Comparison of ENCODE assay signal across 34 mouse cellular contexts in the genomic region with DNA sequence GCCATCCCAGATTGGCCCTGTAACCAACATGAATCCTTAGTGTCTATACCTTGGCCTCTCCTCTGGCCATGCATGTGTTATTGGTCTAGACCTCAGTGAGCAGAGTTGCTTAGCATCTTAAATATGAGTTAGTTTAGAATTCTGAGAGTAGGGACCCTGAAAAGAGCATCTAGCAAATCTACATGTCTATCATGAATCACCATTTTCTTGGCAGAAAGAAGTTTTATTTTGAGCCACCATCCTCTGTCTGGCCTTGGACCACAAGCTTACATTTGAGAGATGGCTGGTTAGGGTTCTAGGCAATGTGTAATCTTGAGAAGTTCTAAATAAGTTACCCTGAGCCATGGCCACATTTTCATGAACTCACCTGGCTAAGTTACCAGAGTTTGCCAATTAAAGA.
"Had no signal": no experiment of that assay in that cellular context is flagged by ENCODE, and none has a peak within 500 bp of the region (broad histone marks: within the 10 kb centered on the region; RNA-seq: fewer than 3 reads in every experiment).

No protein-coding gene starts in this region.

- H3K27ac ChIP-seq: heart, embryonic 13.5 days; heart, embryonic 15.5 days; hindbrain, embryonic 10.5 days; hindbrain, embryonic 12.5 days; hindbrain, embryonic 13.5 days; hindbrain, embryonic 14.5 days; hindbrain, embryonic 15.5 days; hindbrain, postnatal 0 days; intestine, embryonic 15.5 days; kidney, embryonic 15.5 days; kidney, postnatal 0 days; layer of hippocampus, adult 2 months had no signal

- DNase-seq: heart, postnatal 10 days; heart, postnatal 14 days; heart, postnatal 36 days; heart, postnatal 4 days; kidney, adult 11 months; kidney, adult 18-20 months; kidney, adult 2 months; kidney, adult 8-10 months; kidney, adult 9 months; kidney, postnatal 10 days; kidney, postnatal 14 days; kidney, postnatal 25 days; kidney, postnatal 4 days; layer of hippocampus, adult 9-11 months; layer of hippocampus, postnatal 36 days had no signal

- H3K4me3 ChIP-seq: heart, embryonic 12.5 days; heart, embryonic 13.5 days; heart, embryonic 15.5 days; hindbrain, embryonic 10.5 days; hindbrain, embryonic 12.5 days; hindbrain, embryonic 13.5 days; hindbrain, embryonic 15.5 days; intestine, embryonic 15.5 days; kidney, embryonic 15.5 days; layer of hippocampus, adult 2 months; left cerebral cortex, adult 2 months had no signal

- H3K36me3 ChIP-seq: hindbrain, embryonic 10.5 days; hindbrain, embryonic 12.5 days; hindbrain, embryonic 13.5 days; hindbrain, embryonic 15.5 days; intestine, embryonic 15.5 days; kidney, embryonic 15.5 days had no signal

- H3K27me3 ChIP-seq: heart, embryonic 12.5 days; heart, embryonic 13.5 days; heart, embryonic 15.5 days; hindbrain, embryonic 12.5 days; hindbrain, embryonic 13.5 days; hindbrain, embryonic 15.5 days; intestine, embryonic 15.5 days; kidney, embryonic 15.5 days had no signal

- H3K4me1 ChIP-seq: heart, embryonic 13.5 days; heart, embryonic 15.5 days; hindbrain, embryonic 10.5 days; hindbrain, embryonic 12.5 days; hindbrain, embryonic 13.5 days; hindbrain, embryonic 15.5 days; intestine, embryonic 15.5 days; kidney, embryonic 15.5 days had no signal

- H3K9me3 ChIP-seq: heart, embryonic 12.5 days; heart, embryonic 13.5 days; heart, embryonic 15.5 days; hindbrain, embryonic 10.5 days; hindbrain, embryonic 12.5 days; hindbrain, embryonic 13.5 days; hindbrain, embryonic 15.5 days; intestine, embryonic 15.5 days; kidney, embryonic 15.5 days had no signal

- H3K9ac ChIP-seq: heart, embryonic 12.5 days; heart, embryonic 13.5 days; heart, embryonic 15.5 days; hindbrain, embryonic 12.5 days; hindbrain, embryonic 13.5 days; hindbrain, embryonic 14.5 days; hindbrain, embryonic 15.5 days; intestine, embryonic 15.5 days; kidney, embryonic 15.5 days had no signal

- ATAC-seq: hindbrain, embryonic 16.5 days; hindbrain, postnatal 0 days; inflammation-experienced regulatory T-cells, adult 6 months; intestine, embryonic 15.5 days; intestine, embryonic 16.5 days; intestine, postnatal 0 days had no signal

- H3K4me2 ChIP-seq: heart, embryonic 11.5 days; heart, embryonic 12.5 days; heart, embryonic 13.5 days; heart, embryonic 15.5 days; hindbrain, embryonic 12.5 days; hindbrain, embryonic 13.5 days; hindbrain, embryonic 14.5 days; hindbrain, embryonic 15.5 days; intestine, embryonic 15.5 days; kidney, embryonic 15.5 days had no signal
